Comparison of ENCODE assay signal across 23 mouse cellular contexts in the genomic region with DNA sequence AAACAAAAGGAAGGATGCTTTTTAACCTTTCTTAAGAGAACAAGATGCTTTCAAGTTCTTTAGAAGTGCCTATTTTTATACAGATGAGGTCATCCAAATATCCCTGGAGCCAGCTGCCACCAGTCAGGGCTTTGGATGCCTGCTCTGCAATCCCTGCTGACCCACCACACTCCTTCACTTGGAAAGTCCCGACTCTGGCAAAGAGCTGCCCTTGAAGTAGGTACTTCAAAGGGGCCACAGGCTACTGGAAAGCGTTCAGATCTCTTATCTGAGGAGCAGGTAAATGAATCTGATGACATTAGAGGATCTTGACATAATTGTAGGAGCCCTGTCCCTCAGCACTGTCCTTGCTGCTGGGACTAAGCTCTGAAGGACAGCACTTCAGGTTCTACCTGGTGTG.
DNase-seq lines count a peak whose midpoint lies in the region; ATAC-seq lines count a peak whose summit lies in the region.
"Had no signal": no experiment of that assay in that cellular context is flagged by ENCODE, and none has a peak within 500 bp of the region (broad histone marks: within the 10 kb centered on the region; RNA-seq: fewer than 3 reads in every experiment).

No protein-coding gene starts in this region.

- no peaks in the 10 kb centered on the region for H3K9me3 ChIP-seq in lung, embryonic 15.5 days
- H3K9me3 ChIP-seq: G1E; hindbrain, embryonic 15.5 days; intestine, embryonic 15.5 days; stomach, embryonic 15.5 days had no signal

- peaks cover 5% of the 10 kb centered on the region; the same call in 1 of the 2 replicates for H3K4me1 ChIP-seq in lung, embryonic 15.5 days
- H3K4me1 ChIP-seq: hindbrain, embryonic 15.5 days had no signal

- no peak overlapping the region for H3K9ac ChIP-seq in lung, embryonic 15.5 days
- H3K9ac ChIP-seq: hindbrain, embryonic 15.5 days; intestine, embryonic 15.5 days; stomach, embryonic 15.5 days had no signal

- intact Hi-C loops in heart, postnatal 10 days (cut with DNase I) = no loop called here
- intact Hi-C loops in heart, postnatal 36 days (cut with DNase I) = no loop called here

- H3K4me3 ChIP-seq in lung, embryonic 15.5 days = no peak overlapping the region
- H3K4me3 ChIP-seq: hindbrain, embryonic 15.5 days; intestine, embryonic 15.5 days; left cerebral cortex, adult 2 months; stomach, embryonic 15.5 days had no signal

- H3K36me3 ChIP-seq in lung, embryonic 15.5 days = no peaks in the 10 kb centered on the region
- H3K36me3 ChIP-seq: G1E; hindbrain, embryonic 15.5 days; intestine, embryonic 15.5 days; stomach, embryonic 15.5 days had no signal

- H3K4me2 ChIP-seq in lung, embryonic 15.5 days = no peak overlapping the region
- H3K4me2 ChIP-seq: hindbrain, embryonic 15.5 days; intestine, embryonic 15.5 days; liver, embryonic 11.5 days; midbrain, embryonic 11.5 days; stomach, embryonic 15.5 days had no signal

- no peak overlapping the region for H3K27ac ChIP-seq in lung, embryonic 15.5 days
- H3K27ac ChIP-seq: hindbrain, embryonic 15.5 days; intestine, embryonic 15.5 days; left cerebral cortex, adult 2 months; macrophage; stomach, embryonic 15.5 days had no signal

- peak; percentile 59; the same call in 1 of the 2 replicates for ATAC-seq in lung, embryonic 15.5 days (ENCODE audit: borderline replicate concordance, extremely low read depth, low FRiP score, low TSS enrichment)
- no peak for ATAC-seq in erythroblast, adult 5-6 weeks (replicated peaks; ENCODE audit: low FRiP score, poor library complexity, severe bottlenecking)
- ATAC-seq: intestine, embryonic 15.5 days had no signal

- no peaks in the 10 kb centered on the region for H3K27me3 ChIP-seq in lung, embryonic 15.5 days
- H3K27me3 ChIP-seq: hindbrain, embryonic 15.5 days; intestine, embryonic 15.5 days; stomach, embryonic 15.5 days had no signal

- 22% methylated on average over 2 of the region's 2 CpGs for WGBS in lung, embryonic 15.5 days

- DNase-seq in adrenal gland, adult (ENCODE audit: inconsistent age in 2 of 2, low spot score in 1 of 2) = peak; percentile 55 to 76
- DNase-seq in adrenal gland, postnatal 4 days (ENCODE audit: low spot score in 2 of 2) = no peak
- peak; percentile 31 to 34 for DNase-seq in heart, postnatal 10 days
- DNase-seq in heart, postnatal 36 days = no peak
- DNase-seq in lung, postnatal 4 days = peak; percentile 40 to 69
- no peak for DNase-seq in kidney, postnatal 4 days
- DNase-seq: cerebellum, adult 18-20 months; cerebellum, postnatal 25 days; embryo, embryonic 11 days; kidney, adult 9 months; kidney, postnatal 36 days; layer of hippocampus, adult 9-11 months; thymus, adult 18-20 months had no signal

Comparison
In these comparisons a context has a peak if more than half of its experiments do, and no peak if none do; other contexts are left out.
1. DNase-seq: peak in adrenal gland, adult (2 of 2), heart, postnatal 10 days (2 of 2) and lung, postnatal 4 days (2 of 2); none in adrenal gland, postnatal 4 days (0 of 2), heart, postnatal 36 days (0 of 2) and kidney, postnatal 4 days (0 of 2).